Mouse (Mus musculus) MEL (cell line): ENCODE data around the gene Gm37240. TPM values are rescaled to one million over a fixed set of nuclear protein-coding genes. Genes with fewer than 3 reads are reported as not detected.

Experiments
- DNase-seq: peaks from one replicate; pipeline ENCODE4 v3.0.0; 2011; ENCODE audit warnings: low read depth, low spot score
- H3K27ac ChIP-seq: 2 replicates; pipeline ENCODE4 v1.5.1; 2012; ENCODE audit warnings: low read depth, mild to moderate bottlenecking, control low read depth, low read length, moderate library complexity; ENCODE audit not compliant: control insufficient read depth
- H3K27me3 ChIP-seq, 2 experiments: fragments of 150-350 bp in 1 of 2; sonication (generic) in 1 of 2; 2 replicates each; pipeline ENCODE4 v1.6.1; 2012; ENCODE audit warnings: low read length in 2 of 2, mild to moderate bottlenecking in 2 of 2, improper control_type of control experiment in 1 of 2, moderate library complexity in 1 of 2; ENCODE audit not compliant: insufficient read depth in 2 of 2, control insufficient read depth in 1 of 2
- H3K36me3 ChIP-seq, 2 experiments: 2 replicates each; pipeline ENCODE4 v1.6.1; 2012 to 2014; ENCODE audit warnings: low read length in 2 of 2, improper control_type of control experiment in 1 of 2, inconsistent platforms in 1 of 2, mild to moderate bottlenecking in 1 of 2; ENCODE audit not compliant: insufficient read depth in 2 of 2, control insufficient read depth in 1 of 2
- H3K4me1 ChIP-seq, 2 experiments: fragments of 150-350 bp in 1 of 2; sonication (generic) in 1 of 2; 2 replicates each; pipeline ENCODE4 v1.6.1; 2012; ENCODE audit warnings: low read length in 2 of 2, improper control_type of control experiment in 1 of 2, mild to moderate bottlenecking in 1 of 2; ENCODE audit not compliant: insufficient read depth in 2 of 2, control insufficient read depth in 1 of 2
- H3K4me3 ChIP-seq, 2 experiments: fragments of 150-350 bp in 1 of 2; sonication (generic) in 1 of 2; 2 replicates each; pipeline ENCODE4 v1.5.1; 2012; ENCODE audit warnings: low read depth in 2 of 2, low read length in 2 of 2, mild to moderate bottlenecking in 2 of 2, moderate library complexity in 2 of 2, control low read depth in 1 of 2, improper control_type of control experiment in 1 of 2; ENCODE audit not compliant: control insufficient read depth in 1 of 2, insufficient read depth in 1 of 2
- H3K79me2 ChIP-seq: 2 replicates; pipeline ENCODE4 v1.6.1; 2012; ENCODE audit warnings: mild to moderate bottlenecking, low read length, moderate library complexity; ENCODE audit not compliant: control insufficient read depth, poor library complexity, insufficient read depth
- H3K9ac ChIP-seq: 2 replicates; pipeline ENCODE4 v1.6.1; 2012; ENCODE audit warnings: low read depth, mild to moderate bottlenecking, control low read depth, low read length, moderate library complexity; ENCODE audit not compliant: control insufficient read depth, poor library complexity, severe bottlenecking
- H3K9me3 ChIP-seq: fragments of 150-350 bp; sonication (generic); replicated peaks from 2 replicates; pipeline ENCODE4 v1.6.1; 2012; ENCODE audit warnings: mild to moderate bottlenecking, low read length, improper control_type of control experiment, moderate library complexity; ENCODE audit not compliant: insufficient read depth
- BHLHE40 ChIP-seq: IDR thresholded peaks from 2 replicates; pipeline ENCODE4 v1.6.1; 2012; ENCODE audit warnings: low read depth, mild to moderate bottlenecking, inconsistent platforms, low read length, improper control_type of control experiment, borderline replicate concordance
- CHD2 ChIP-seq: IDR thresholded peaks from 2 replicates; pipeline ENCODE4 v1.6.1; 2011; ENCODE audit warnings: low read length, improper control_type of control experiment
- CTCF ChIP-seq, 3 experiments: IDR thresholded peaks in 2 of 3; conservative IDR thresholded peaks in 1 of 3; 2 replicates each; pipeline ENCODE4 v1.5.1; 2011 to 2012; ENCODE audit warnings: low read length in 3 of 3, low read depth in 2 of 3, mild to moderate bottlenecking in 2 of 3, improper control_type of control experiment in 1 of 3, inconsistent platforms in 1 of 3, mixed read lengths in 1 of 3, moderate library complexity in 1 of 3; ENCODE audit not compliant: control insufficient read depth in 1 of 3, insufficient read depth in 1 of 3, poor library complexity in 1 of 3, severe bottlenecking in 1 of 3
- EP300 ChIP-seq, 2 experiments: IDR thresholded peaks; 2 replicates each; pipeline ENCODE4 v1.6.1; 2011; ENCODE audit warnings: improper control_type of control experiment in 2 of 2, low read length in 2 of 2, low read depth in 1 of 2, mild to moderate bottlenecking in 1 of 2
- ETS1 ChIP-seq: IDR thresholded peaks from 2 replicates; pipeline ENCODE4 v1.6.1; 2012; ENCODE audit warnings: low read depth, mild to moderate bottlenecking, inconsistent platforms, low read length, improper control_type of control experiment, moderate library complexity
- GABPA ChIP-seq: IDR thresholded peaks from 2 replicates; pipeline ENCODE4 v1.6.1; 2012; ENCODE audit warnings: low read depth, mild to moderate bottlenecking, inconsistent platforms, low read length, improper control_type of control experiment, moderate library complexity
- GATA1 ChIP-seq: IDR thresholded peaks from 2 replicates; pipeline ENCODE4 v1.6.1; 2011; ENCODE audit warnings: low read depth, low read length, improper control_type of control experiment
- HCFC1 ChIP-seq: IDR thresholded peaks from 2 replicates; pipeline ENCODE4 v1.6.1; 2012; ENCODE audit warnings: low read depth, mild to moderate bottlenecking, inconsistent platforms, low read length, improper control_type of control experiment, moderate library complexity
- MAFK ChIP-seq: IDR thresholded peaks from 2 replicates; pipeline ENCODE4 v1.6.1; 2011; ENCODE audit warnings: low read depth, mild to moderate bottlenecking, low read length, improper control_type of control experiment, borderline replicate concordance
- MAZ ChIP-seq: IDR thresholded peaks from 2 replicates; pipeline ENCODE4 v1.6.1; 2012; ENCODE audit warnings: low read depth, mild to moderate bottlenecking, inconsistent platforms, low read length, improper control_type of control experiment
- MEF2A ChIP-seq: IDR thresholded peaks from 2 replicates; pipeline ENCODE4 v1.6.1; 2014; ENCODE audit warnings: low read depth, mild to moderate bottlenecking, inconsistent platforms, low read length, improper control_type of control experiment; ENCODE audit not compliant: poor library complexity, insufficient replicate concordance, severe bottlenecking; ENCODE audit errors: extremely low read depth
- MXI1 ChIP-seq: IDR thresholded peaks from 2 replicates; pipeline ENCODE4 v1.6.1; 2011; ENCODE audit warnings: mild to moderate bottlenecking, low read depth, low read length, improper control_type of control experiment
- MYB ChIP-seq: IDR thresholded peaks from 2 replicates; pipeline ENCODE4 v1.6.1; 2011; ENCODE audit warnings: mild to moderate bottlenecking, low read depth, low read length, improper control_type of control experiment
- MYC ChIP-seq: IDR thresholded peaks from 2 replicates; pipeline ENCODE4 v1.6.1; 2011; ENCODE audit warnings: low read depth, mild to moderate bottlenecking, low read length, improper control_type of control experiment, moderate library complexity
- NRF1 ChIP-seq: IDR thresholded peaks from 2 replicates; pipeline ENCODE4 v1.6.1; 2014; ENCODE audit warnings: low read depth, mild to moderate bottlenecking, inconsistent platforms, low read length, improper control_type of control experiment, moderate library complexity; ENCODE audit not compliant: poor library complexity, insufficient read depth, severe bottlenecking
- POLR2A ChIP-seq, 2 experiments: IDR thresholded peaks; 2 replicates each; pipeline ENCODE4 v1.6.1; 2011 to 2012; ENCODE audit warnings: low read length in 2 of 2, mild to moderate bottlenecking in 2 of 2, control low read depth in 1 of 2, improper control_type of control experiment in 1 of 2, low read depth in 1 of 2, moderate library complexity in 1 of 2; ENCODE audit not compliant: control insufficient read depth in 1 of 2, insufficient read depth in 1 of 2, poor library complexity in 1 of 2
- POLR2AphosphoS2 ChIP-seq: IDR thresholded peaks from 2 replicates; pipeline ENCODE4 v1.6.1; 2011; ENCODE audit warnings: low read length, improper control_type of control experiment
- POLR2AphosphoS5 ChIP-seq: IDR thresholded peaks from 2 replicates; pipeline ENCODE4 v1.6.1; 2012; ENCODE audit warnings: low read depth, borderline replicate concordance, mild to moderate bottlenecking, inconsistent platforms, low read length, moderate library complexity, mixed read lengths
- SMC3 ChIP-seq: IDR thresholded peaks from 2 replicates; pipeline ENCODE4 v1.6.1; 2011; ENCODE audit warnings: low read depth, low read length, improper control_type of control experiment
- TAL1 ChIP-seq: IDR thresholded peaks from 2 replicates; pipeline ENCODE4 v1.6.1; 2012; ENCODE audit warnings: mild to moderate bottlenecking, inconsistent platforms, low read length, moderate library complexity, mixed read lengths
- TBP ChIP-seq: IDR thresholded peaks from 2 replicates; pipeline ENCODE4 v1.8.0; 2011; ENCODE audit warnings: low read depth, low read length, improper control_type of control experiment
- TCF12 ChIP-seq: IDR thresholded peaks from 2 replicates; pipeline ENCODE4 v1.6.1; 2014; ENCODE audit warnings: low read depth, mild to moderate bottlenecking, inconsistent platforms, low read length, improper control_type of control experiment, moderate library complexity
- UBTF ChIP-seq: IDR thresholded peaks from 2 replicates; pipeline ENCODE4 v1.6.1; 2012; ENCODE audit warnings: low read depth, mild to moderate bottlenecking, inconsistent platforms, low read length, improper control_type of control experiment, moderate library complexity, borderline replicate concordance; ENCODE audit not compliant: insufficient read depth
- ZC3H11A ChIP-seq: IDR thresholded peaks from 2 replicates; pipeline ENCODE4 v1.6.1; 2012; ENCODE audit warnings: low read depth, mild to moderate bottlenecking, inconsistent platforms, low read length, improper control_type of control experiment
- ZKSCAN1 ChIP-seq: IDR thresholded peaks from 2 replicates; pipeline ENCODE4 v1.6.1; 2012; ENCODE audit warnings: low read depth, mild to moderate bottlenecking, inconsistent platforms, low read length, improper control_type of control experiment, moderate library complexity
- ZMIZ1 ChIP-seq: IDR thresholded peaks from 2 replicates; pipeline ENCODE4 v1.6.1; 2012; ENCODE audit warnings: low read depth, mild to moderate bottlenecking, inconsistent platforms, low read length, improper control_type of control experiment, moderate library complexity
- ZNF384 ChIP-seq: IDR thresholded peaks from 2 replicates; pipeline ENCODE4 v1.6.1; 2012; ENCODE audit warnings: low read depth, mild to moderate bottlenecking, inconsistent platforms, low read length, improper control_type of control experiment
- polyA plus RNA-seq, 2 experiments: library from polyadenylated mRNA; stranded (reverse) in 1 of 2; unstranded in 1 of 2; fragments of >175 nt in 1 of 2; fragments of >200 nt in 1 of 2; gene quantifications; 2 replicates each; pipeline versions ENCODE4 v1.2.1 to v1.2.4; 2012; ENCODE audit warnings: low replicate concordance in 2 of 2, low read depth in 1 of 2; ENCODE audit not compliant: insufficient read length in 2 of 2, insufficient read depth in 1 of 2, missing spikeins in 1 of 2
- total RNA-seq: library from RNA; depleted of rRNA; stranded (reverse); fragments of 300-350 nt; gene quantifications from 2 replicates; pipeline ENCODE4 v1.2.3, GENCODE M21; 2012

Gm37240 gene
- total and polyA plus RNA-seq, 3 experiments = 0.04 TPM; not detected in 2

DNA sequence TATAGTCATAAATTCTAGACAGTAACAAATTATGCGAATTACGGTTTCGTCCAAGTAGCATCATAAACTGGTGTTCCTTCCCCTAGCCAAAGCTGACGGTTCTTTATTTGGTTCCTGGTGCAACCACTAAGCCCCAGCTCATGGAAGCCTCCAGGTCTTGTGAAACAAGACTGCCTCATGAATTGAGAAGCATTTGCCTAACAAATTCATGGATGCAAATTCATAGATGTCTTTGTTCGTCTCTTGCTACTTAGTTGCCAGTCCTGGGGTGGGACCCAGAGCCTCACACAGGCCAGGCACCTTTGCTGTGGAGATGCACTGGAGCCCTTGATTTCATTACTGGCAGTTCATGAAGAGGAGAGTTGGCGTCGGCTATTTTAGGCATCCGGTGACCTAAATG, 445.1 kb downstream of the Gm37240 start:
- H3K9ac ChIP-seq = no peak overlapping the region
- H3K27ac ChIP-seq = no peak overlapping the region
- no peak for DNase-seq

DNA sequence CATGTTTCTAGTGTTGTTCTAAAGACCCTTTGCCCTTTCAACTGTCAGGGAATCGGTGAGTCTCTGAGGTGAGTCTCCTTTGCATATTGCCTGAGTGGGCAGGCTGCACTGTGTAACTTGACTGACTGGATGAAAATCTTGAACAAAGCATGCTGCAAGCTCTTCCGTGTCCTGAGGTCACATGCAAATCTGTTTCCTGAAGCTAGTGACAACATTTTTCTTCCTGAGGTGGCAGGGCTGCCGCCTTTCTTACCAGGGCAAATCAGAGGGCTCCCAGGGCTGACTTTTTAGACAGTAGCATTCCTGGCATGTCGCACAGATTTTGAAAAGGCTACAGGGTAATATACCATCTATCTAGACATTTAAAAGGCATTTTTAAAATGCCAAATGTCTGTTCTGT, 451.9 kb downstream of the Gm37240 start:
- Histone ChIP-seq H3K79me2 (no peaks in the 10 kb centered on the region), H3K9me3 (no peaks in the 10 kb centered on the region), H3K27ac (no peak overlapping the region), H3K27me3 (no peaks in the 10 kb centered on the region), H3K4me3 (no peak overlapping the region), H3K9ac (no peak overlapping the region), H3K4me1 (no peaks in the 10 kb centered on the region), H3K36me3 (no peaks in the 10 kb centered on the region)
- TF ChIP-seq MYC (no peak), POLR2A (IDR thresholded peaks at IDR 0.05; ENCODE audit: control insufficient read depth in 1 of 2, insufficient read depth in 1 of 2, low read depth in 1 of 2, low read length in 2 of 2, poor library complexity in 1 of 2) (no peak), MEF2A (no peak), HCFC1 (no peak), CHD2 (no peak), UBTF (no peak), GABPA (no peak)
- no peak for DNase-seq

More for the DNA sequence above, 445.1 kb downstream of the Gm37240 start:
- H3K36me3 ChIP-seq = no peaks in the 10 kb centered on the region
- no peak overlapping the region for H3K4me3 ChIP-seq
- no peaks in the 10 kb centered on the region for H3K9me3 ChIP-seq
- TF ChIP-seq MAZ (no peak), ZMIZ1 (no peak), POLR2AphosphoS5 (no peak), NRF1 (no peak), TCF12 (no peak), CTCF (IDR thresholded peaks at IDR 0.05 in 2 of 3, conservative IDR thresholded peaks at IDR 0.05 in 1 of 3; ENCODE audit: control insufficient read depth in 1 of 3, insufficient read depth in 1 of 3, low read depth in 2 of 3, low read length in 3 of 3, poor library complexity in 1 of 3, severe bottlenecking in 1 of 3) (no peak), TAL1 (no peak)
- TF ChIP-seq, all 39 proteins: peak for 0
- no peaks in the 10 kb centered on the region for H3K27me3 ChIP-seq
- H3K79me2 ChIP-seq = no peaks in the 10 kb centered on the region
- no peaks in the 10 kb centered on the region for H3K4me1 ChIP-seq

DNA sequence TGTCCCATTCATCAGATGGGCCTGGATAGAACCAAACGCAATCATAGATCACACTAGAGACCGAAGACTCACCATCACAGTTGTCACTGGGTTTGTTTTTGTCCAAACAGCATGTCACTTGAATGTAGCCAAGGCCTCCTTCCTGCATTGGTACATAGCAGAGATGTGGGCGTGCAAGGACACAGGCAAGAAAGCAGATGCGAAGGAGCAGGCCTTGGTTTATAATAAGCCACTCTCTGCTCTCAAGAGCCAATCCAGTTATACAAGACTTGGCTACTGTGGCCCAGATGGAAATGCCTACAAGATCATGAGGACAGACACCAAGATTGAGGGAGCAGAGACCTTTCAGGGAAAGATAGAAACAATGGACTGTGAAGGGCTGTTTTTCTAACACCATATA, 456.1 kb downstream of the Gm37240 start:
- Histone ChIP-seq H3K36me3 (no peaks in the 10 kb centered on the region), H3K9ac (no peak overlapping the region), H3K4me3 (no peak overlapping the region), H3K27me3 (no peaks in the 10 kb centered on the region), H3K27ac (no peak overlapping the region), H3K4me1 (no peaks in the 10 kb centered on the region), H3K9me3 (no peaks in the 10 kb centered on the region), H3K79me2 (no peaks in the 10 kb centered on the region)
- no peak for DNase-seq
- TF ChIP-seq ZC3H11A (no peak), SMC3 (no peak), GABPA (no peak), POLR2AphosphoS2 (no peak), TBP (no peak), MAFK (no peak), GATA1 (no peak), EP300 (IDR thresholded peaks at IDR 0.05; ENCODE audit: low read depth in 1 of 2, low read length in 2 of 2) (no peak), CHD2 (no peak), ETS1 (no peak), ZKSCAN1 (no peak), MXI1 (no peak), MYB (no peak), ZNF384 (no peak), POLR2AphosphoS5 (no peak), BHLHE40 (no peak)
- TF ChIP-seq, all 39 proteins: peak for 0
